Mouse (Mus musculus): ENCODE data around the gene 1700013G24Rik. TPM values are rescaled to one million over a fixed set of nuclear protein-coding genes. Genes with fewer than 3 reads are reported as not detected.

The 1700013G24Rik gene
- polyA plus RNA-seq, 1 experiment from 2014 or later = not detected

DNA sequence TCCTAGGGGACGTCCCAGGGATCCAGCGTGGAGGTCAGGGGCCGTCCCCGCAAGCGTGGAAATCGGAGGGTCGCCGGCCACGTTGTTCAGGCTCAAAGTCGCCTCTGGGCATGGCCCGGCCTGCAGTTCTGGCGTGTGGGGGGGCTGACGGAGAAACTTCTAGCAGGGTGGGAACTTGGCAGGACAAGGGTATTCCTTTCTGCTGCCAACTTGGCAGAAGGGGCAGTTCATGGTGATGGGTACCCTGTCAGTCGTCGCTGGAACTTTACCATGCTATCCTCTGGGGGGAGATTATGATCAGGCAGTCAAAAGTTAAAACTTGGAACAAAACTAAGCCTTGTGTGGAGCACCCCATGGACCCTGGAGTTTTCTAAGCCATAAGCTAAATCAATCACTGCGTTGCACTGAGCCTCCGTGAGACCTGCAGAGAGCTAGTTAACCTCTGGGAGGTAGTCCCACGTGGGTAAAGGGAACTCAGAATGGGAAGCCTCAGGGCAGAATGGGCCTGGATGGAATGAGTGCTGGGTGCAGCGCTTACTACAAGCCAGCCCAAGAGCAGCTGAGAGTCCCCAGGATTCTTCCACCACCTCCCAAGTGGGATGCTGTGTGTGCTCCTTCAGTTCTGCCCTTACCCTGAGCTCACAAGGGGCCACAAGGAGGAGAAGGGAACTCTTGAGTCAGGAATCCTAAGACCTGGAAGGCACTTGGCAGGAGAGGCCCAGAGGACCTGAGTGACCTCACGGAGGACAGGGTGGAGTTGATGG lies 16.2 kb downstream of the 1700013G24Rik start:
- WGBS = 6% methylated on average over 20 of the region's 20 CpGs
- TF ChIP-seq CTCF (IDR thresholded peaks at IDR 0.05; ENCODE audit: low read depth) = peak; percentile 1; the same call in 1 of the 2 replicates
- no peaks in the 10 kb centered on the region for H3K36me3 ChIP-seq (ENCODE audit: control insufficient read depth, insufficient read depth)
- H3K27ac ChIP-seq (ENCODE audit: low read depth, low read length) = no peak overlapping the region; the same call in 1 of the 2 replicates
- no peaks in the 10 kb centered on the region for H3K4me1 ChIP-seq (replicated peaks; ENCODE audit: control insufficient read depth, insufficient read depth, low read length)
- H3K4me2 ChIP-seq (replicated peaks; ENCODE audit: low read depth) = peak overlapping the region; percentile 92
- peak overlapping the region; percentile 75 for H3K9ac ChIP-seq (ENCODE audit: low read depth, low read length)
- peak; percentile 11; the same call in 1 of the 2 replicates for ATAC-seq
- H3K4me3 ChIP-seq (ENCODE audit: low read depth, low read length) = peak overlapping the region; percentile 64
- H3K9me3 ChIP-seq (ENCODE audit: control insufficient read depth) = no peaks in the 10 kb centered on the region
- H3K27me3 ChIP-seq (replicated peaks; ENCODE audit: control insufficient read depth, insufficient read depth, low read length) = no peaks in the 10 kb centered on the region

DNA sequence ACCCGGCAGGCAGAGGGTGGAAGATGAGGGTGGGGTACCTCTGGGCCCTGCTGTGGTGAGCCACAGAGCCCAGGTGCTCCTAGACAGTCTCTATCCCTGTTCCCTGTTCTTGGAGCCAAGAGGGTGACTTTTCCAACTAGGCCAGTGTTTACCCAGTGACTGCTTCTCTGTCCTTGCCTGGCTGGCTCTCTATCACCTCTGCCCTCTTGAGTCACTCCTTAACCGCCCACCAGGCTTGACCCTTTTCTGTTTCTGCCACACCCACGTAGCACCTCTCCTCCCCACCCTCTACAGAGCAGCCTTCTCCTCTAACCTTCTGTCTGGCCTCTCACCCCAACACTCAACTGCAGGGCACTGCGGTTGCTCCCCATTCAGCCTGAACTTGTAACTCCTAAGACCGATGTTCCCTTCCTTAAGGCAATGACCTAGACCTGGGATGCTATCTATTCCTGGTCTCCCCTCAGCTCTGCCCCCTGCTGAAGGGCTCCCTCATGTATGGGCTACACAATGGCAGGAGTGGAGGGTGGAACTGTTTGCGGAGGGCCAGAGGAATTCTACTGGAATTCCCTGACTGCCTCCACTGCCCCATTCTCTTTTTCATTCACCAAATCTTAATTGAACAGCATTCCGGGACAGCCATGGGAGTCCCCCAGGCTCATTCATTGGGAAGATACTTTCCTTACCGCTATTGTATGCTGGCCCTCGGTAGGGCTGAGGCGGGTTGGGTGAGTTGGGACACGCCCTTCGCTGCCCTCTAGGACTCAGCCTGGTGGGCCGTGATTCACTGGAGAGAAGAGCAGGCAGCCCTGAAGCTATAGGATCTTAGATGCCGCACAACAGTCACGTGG lies 17.0 kb downstream of the 1700013G24Rik start:
- peak; percentile 38 for TF ChIP-seq CTCF (IDR thresholded peaks at IDR 0.05; ENCODE audit: low read depth)
- peak overlapping the region; percentile 92 for H3K4me2 ChIP-seq (replicated peaks; ENCODE audit: low read depth)
- H3K4me3 ChIP-seq (ENCODE audit: low read depth, low read length) = peak overlapping the region; percentile 64
- peak overlapping the region; percentile 75; the same call in 1 of the 2 replicates for H3K9ac ChIP-seq (ENCODE audit: low read depth, low read length)
- no peak overlapping the region for H3K27ac ChIP-seq (ENCODE audit: low read depth, low read length)
- 41% methylated on average over 15 of the region's 15 CpGs for WGBS
- H3K9me3 ChIP-seq (ENCODE audit: control insufficient read depth) = no peaks in the 10 kb centered on the region
- no peak for ATAC-seq
- H3K36me3 ChIP-seq (ENCODE audit: control insufficient read depth, insufficient read depth) = no peaks in the 10 kb centered on the region
- no peaks in the 10 kb centered on the region for H3K4me1 ChIP-seq (replicated peaks; ENCODE audit: control insufficient read depth, insufficient read depth, low read length)
- no peaks in the 10 kb centered on the region for H3K27me3 ChIP-seq (replicated peaks; ENCODE audit: control insufficient read depth, insufficient read depth, low read length)

DNA sequence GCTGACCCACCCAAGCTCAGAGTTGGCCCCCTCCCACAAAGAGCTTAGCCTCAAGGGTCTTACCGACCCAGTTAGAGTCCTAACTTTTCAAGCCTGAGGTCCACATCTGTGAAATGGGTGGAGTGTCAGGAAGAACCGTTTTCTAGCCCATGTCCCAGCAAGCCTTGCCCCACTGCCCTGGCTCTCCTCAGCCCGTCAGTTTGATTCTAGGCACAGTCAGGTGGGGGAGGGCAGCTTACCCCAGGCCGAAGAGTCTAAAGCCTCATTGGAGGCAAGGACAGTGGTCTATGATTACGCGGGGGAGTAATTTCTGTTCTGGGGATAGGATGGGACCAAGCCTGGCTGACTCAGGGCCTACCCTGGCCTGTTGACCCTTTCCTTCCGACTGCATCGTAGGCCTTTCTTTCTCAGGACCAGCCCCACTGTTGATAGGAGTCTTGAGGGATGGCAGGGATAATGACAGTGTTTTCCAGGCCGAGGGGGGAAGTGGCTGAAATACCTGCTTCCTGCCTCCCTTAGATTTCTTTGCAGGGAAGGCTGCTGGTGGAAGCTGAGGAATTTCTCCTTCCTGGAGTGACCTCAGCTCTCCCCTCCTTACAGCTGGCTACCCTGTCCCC lies 17.7 kb downstream of the 1700013G24Rik start:
- H3K27me3 ChIP-seq (replicated peaks; ENCODE audit: control insufficient read depth, insufficient read depth, low read length) = no peaks in the 10 kb centered on the region
- peaks cover 6% of the 10 kb centered on the region; the same call in 1 of the 2 replicates for H3K4me1 ChIP-seq (replicated peaks; ENCODE audit: control insufficient read depth, insufficient read depth, low read length)
- TF ChIP-seq CTCF (IDR thresholded peaks at IDR 0.05; ENCODE audit: low read depth) = no peak
- no peak for ATAC-seq
- no peak overlapping the region for H3K27ac ChIP-seq (ENCODE audit: low read depth, low read length)
- H3K9ac ChIP-seq (ENCODE audit: low read depth, low read length) = no peak overlapping the region
- H3K36me3 ChIP-seq (ENCODE audit: control insufficient read depth, insufficient read depth) = no peaks in the 10 kb centered on the region
- no peaks in the 10 kb centered on the region for H3K9me3 ChIP-seq (ENCODE audit: control insufficient read depth)
- 56% methylated on average over 9 of the region's 9 CpGs for WGBS
- H3K4me2 ChIP-seq (replicated peaks; ENCODE audit: low read depth) = peak overlapping the region; percentile 92
- peak overlapping the region; percentile 64; the same call in 1 of the 2 replicates for H3K4me3 ChIP-seq (ENCODE audit: low read depth, low read length)

DNA sequence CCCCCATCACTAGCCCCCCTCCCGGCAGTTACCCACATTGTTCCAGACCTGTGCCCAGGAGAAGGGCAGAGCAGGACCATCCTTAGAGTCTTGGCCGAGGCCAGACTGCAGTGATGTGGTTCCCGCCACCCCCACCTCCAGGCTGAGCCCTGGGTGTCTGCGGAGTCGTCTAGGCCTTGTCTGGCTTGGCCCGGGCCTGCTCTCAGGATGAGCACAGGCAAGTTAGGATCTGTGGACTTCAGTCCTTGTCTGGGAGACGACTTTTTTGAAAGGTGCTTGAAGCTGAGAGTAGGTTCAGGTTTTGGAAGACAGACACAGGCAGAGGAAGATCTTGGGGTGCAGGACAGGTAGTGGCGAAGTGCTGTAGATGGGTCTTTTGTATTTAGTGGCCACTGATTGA lies 18.2 kb downstream of the 1700013G24Rik start:
- ATAC-seq = no peak
- Histone ChIP-seq H3K27ac (ENCODE audit: low read depth, low read length) (no peak overlapping the region), H3K36me3 (ENCODE audit: control insufficient read depth, insufficient read depth) (no peaks in the 10 kb centered on the region), H3K9ac (ENCODE audit: low read depth, low read length) (no peak overlapping the region), H3K4me1 (replicated peaks; ENCODE audit: control insufficient read depth, insufficient read depth, low read length) (peaks cover 10% of the 10 kb centered on the region; the same call in 1 of the 2 replicates), H3K27me3 (replicated peaks; ENCODE audit: control insufficient read depth, insufficient read depth, low read length) (no peaks in the 10 kb centered on the region), H3K4me2 (replicated peaks; ENCODE audit: low read depth) (peak overlapping the region; percentile 92), H3K9me3 (ENCODE audit: control insufficient read depth) (no peaks in the 10 kb centered on the region), H3K4me3 (ENCODE audit: low read depth, low read length) (no peak overlapping the region)
- TF ChIP-seq CTCF (IDR thresholded peaks at IDR 0.05; ENCODE audit: low read depth) = no peak
- 65% methylated on average over 8 of the region's 8 CpGs for WGBS

DNA sequence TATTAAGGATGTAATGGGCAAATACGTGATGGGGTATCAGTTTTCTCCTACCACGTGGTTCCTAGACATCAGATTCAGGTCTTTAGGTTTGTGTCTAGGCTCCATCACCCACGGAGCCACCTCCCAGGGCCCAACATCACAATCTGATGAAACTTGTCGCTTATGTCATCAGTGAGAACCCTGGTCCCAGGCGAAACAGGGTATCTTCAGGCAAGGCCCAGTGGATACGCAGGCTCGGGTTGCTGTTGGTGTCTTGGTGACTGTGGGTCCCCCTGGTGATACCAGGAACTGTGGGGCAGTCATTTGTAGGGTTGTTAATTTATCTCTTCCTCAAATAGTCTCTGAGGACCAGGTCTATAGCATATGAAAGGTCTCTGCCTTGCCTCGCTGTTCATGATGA lies 20.2 kb downstream of the 1700013G24Rik start:
- Histone ChIP-seq H3K9ac (ENCODE audit: low read depth, low read length) (no peak overlapping the region), H3K4me2 (replicated peaks; ENCODE audit: low read depth) (0 out of 2 replicates have a peak overlapping the region, but pooled peaks have one; percentile 28)

More for the DNA sequence above, 20.2 kb downstream of the 1700013G24Rik start:
- WGBS = 82% methylated on average over 8 of the region's 8 CpGs
- Histone ChIP-seq H3K27ac (ENCODE audit: low read depth, low read length) (no peak overlapping the region), H3K4me1 (replicated peaks; ENCODE audit: control insufficient read depth, insufficient read depth, low read length) (peaks cover 17% of the 10 kb centered on the region; the same call in 1 of the 2 replicates), H3K36me3 (ENCODE audit: control insufficient read depth, insufficient read depth) (no peaks in the 10 kb centered on the region), H3K4me3 (ENCODE audit: low read depth, low read length) (no peak overlapping the region), H3K27me3 (replicated peaks; ENCODE audit: control insufficient read depth, insufficient read depth, low read length) (no peaks in the 10 kb centered on the region), H3K9me3 (ENCODE audit: control insufficient read depth) (no peaks in the 10 kb centered on the region)
- ATAC-seq = no peak
- no peak for TF ChIP-seq CTCF (IDR thresholded peaks at IDR 0.05; ENCODE audit: low read depth)

Data from intestine, postnatal 0 days (tissue).